Mouse (Mus musculus) forebrain, embryonic 13.5 days (tissue): ENCODE measurements around the gene Mob3b. TPM values are rescaled to one million over a fixed set of nuclear protein-coding genes. Genes with fewer than 3 reads are reported as not detected.

Experiments
- ATAC-seq: fragments of 200-750 bp; cut with Nextera tagmentation; 2 replicates; pipeline ENCODE4 v1.8.0; 2017
- H3K27ac ChIP-seq: fragments of 300-500 bp; sonication (generic); 2 replicates; pipeline ENCODE4 v1.5.1; 2015; ENCODE audit warnings: inconsistent platforms, mild to moderate bottlenecking, moderate library complexity
- H3K27me3 ChIP-seq: fragments of 300-500 bp; sonication (generic); 2 replicates; pipeline ENCODE4 v1.6.1; 2015; ENCODE audit warnings: mild to moderate bottlenecking, inconsistent platforms
- H3K36me3 ChIP-seq: fragments of 300-500 bp; sonication (generic); 2 replicates; pipeline ENCODE4 v1.6.1; 2015; ENCODE audit warnings: mild to moderate bottlenecking, inconsistent platforms; ENCODE audit not compliant: poor library complexity, severe bottlenecking
- H3K4me1 ChIP-seq: fragments of 300-500 bp; sonication (generic); 2 replicates; pipeline ENCODE4 v1.6.1; 2015; ENCODE audit warnings: inconsistent platforms
- H3K4me2 ChIP-seq: fragments of 300-500 bp; sonication (generic); 2 replicates; pipeline ENCODE4 v1.6.1; 2015; ENCODE audit warnings: inconsistent platforms, mild to moderate bottlenecking, moderate library complexity
- H3K4me3 ChIP-seq: fragments of 300-500 bp; sonication (generic); 2 replicates; pipeline ENCODE4 v1.5.1; 2015; ENCODE audit warnings: mild to moderate bottlenecking, inconsistent platforms
- H3K9ac ChIP-seq: fragments of 300-500 bp; sonication (generic); 2 replicates; pipeline ENCODE4 v1.6.1; 2015; ENCODE audit warnings: mild to moderate bottlenecking, inconsistent platforms
- H3K9me3 ChIP-seq: fragments of 300-500 bp; sonication (generic); replicated peaks from 2 replicates; pipeline ENCODE4 v1.6.1; 2016; ENCODE audit warnings: inconsistent platforms
- WGBS: fragments of 180-500 bp; shearing (Covaris S2); methylation state at CpG from one replicate; pipeline ENCODE4 v1.1.7; 2015; 5-methylcytosine and 5-hydroxymethylcytosine counted together
- polyA plus RNA-seq: library from polyadenylated mRNA; unstranded; fragments of >200 nt; fragmentation: Nextera tagmentation; extraction: Ambion mirVana; gene quantifications from 2 replicates; pipeline ENCODE4 v1.2.1, GENCODE M21; 2015

The Mob3b gene
- polyA plus RNA-seq, 1 experiment from 2014 or later, result 12.4 TPM

DNA sequence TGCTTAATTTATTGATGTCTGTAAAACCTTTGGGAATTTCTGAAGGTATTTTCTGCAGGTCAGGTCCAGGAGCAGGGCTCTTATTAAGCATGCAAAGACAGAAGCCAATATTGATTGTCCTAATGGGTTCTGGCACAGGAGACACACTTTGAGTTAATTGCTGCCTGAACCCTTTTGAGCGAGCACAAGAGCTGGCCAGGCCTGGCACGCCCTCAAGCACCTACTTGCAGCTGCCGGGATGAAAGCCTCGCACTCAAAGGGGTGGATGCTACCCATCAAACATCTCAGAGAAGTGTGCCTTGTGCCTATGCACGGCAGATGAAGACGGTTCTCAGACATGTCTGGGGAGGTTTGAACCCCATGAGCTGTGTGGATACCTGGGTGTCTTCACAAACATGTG, 151.2 kb downstream of the Mob3b start:
- no peak overlapping the region; the same call in 1 of the 2 replicates for H3K27ac ChIP-seq
- H3K4me3 ChIP-seq, result no peak overlapping the region
- 31% methylated on average over 6 of the region's 6 CpGs for WGBS

GRCm38 (mm10) chr4:35005068-35005769, 152.1 kb downstream of the Mob3b start:
- no peak overlapping the region for H3K4me3 ChIP-seq
- H3K4me1 ChIP-seq, result peaks cover 22% of the 10 kb centered on the region
- no peak overlapping the region for H3K4me2 ChIP-seq
- no peaks in the 10 kb centered on the region for H3K9me3 ChIP-seq
- WGBS, result 85% methylated on average over 5 of the region's 5 CpGs
- no peak overlapping the region for H3K27ac ChIP-seq
- no peak overlapping the region for H3K9ac ChIP-seq
- ATAC-seq, result no peak
- no peaks in the 10 kb centered on the region for H3K27me3 ChIP-seq
- H3K36me3 ChIP-seq, result no peaks in the 10 kb centered on the region

More for the DNA sequence above, 151.2 kb downstream of the Mob3b start:
- ATAC-seq, result peak; percentile 79
- Histone ChIP-seq H3K9ac (no peak overlapping the region), H3K9me3 (no peaks in the 10 kb centered on the region), H3K27me3 (no peaks in the 10 kb centered on the region), H3K36me3 (no peaks in the 10 kb centered on the region), H3K4me1 (peaks cover 22% of the 10 kb centered on the region), H3K4me2 (no peak overlapping the region)

- 89% methylated on average over 8 of the region's 8 CpGs for WGBS
- H3K36me3 ChIP-seq, result no peaks in the 10 kb centered on the region
- no peaks in the 10 kb centered on the region for H3K27me3 ChIP-seq
- no peak for ATAC-seq
- no peak overlapping the region for H3K9ac ChIP-seq
- no peak overlapping the region for H3K27ac ChIP-seq
- H3K4me2 ChIP-seq, result no peak overlapping the region
- H3K9me3 ChIP-seq, result no peaks in the 10 kb centered on the region
- H3K4me1 ChIP-seq, result peaks cover 22% of the 10 kb centered on the region
- H3K4me3 ChIP-seq, result no peak overlapping the region
Observed at GRCm38 (mm10) chr4:35004473-35004872, 152.8 kb downstream of the Mob3b start.

GRCm38 (mm10) chr4:35003550-35004326, 153.5 kb downstream of the Mob3b start:
- WGBS, result 88% methylated on average over 8 of the region's 8 CpGs
- Histone ChIP-seq H3K27me3 (no peaks in the 10 kb centered on the region), H3K36me3 (no peaks in the 10 kb centered on the region), H3K27ac (no peak overlapping the region), H3K9ac (no peak overlapping the region), H3K9me3 (no peaks in the 10 kb centered on the region), H3K4me3 (no peak overlapping the region), H3K4me2 (no peak overlapping the region), H3K4me1 (peaks cover 22% of the 10 kb centered on the region)
- no peak for ATAC-seq

DNA sequence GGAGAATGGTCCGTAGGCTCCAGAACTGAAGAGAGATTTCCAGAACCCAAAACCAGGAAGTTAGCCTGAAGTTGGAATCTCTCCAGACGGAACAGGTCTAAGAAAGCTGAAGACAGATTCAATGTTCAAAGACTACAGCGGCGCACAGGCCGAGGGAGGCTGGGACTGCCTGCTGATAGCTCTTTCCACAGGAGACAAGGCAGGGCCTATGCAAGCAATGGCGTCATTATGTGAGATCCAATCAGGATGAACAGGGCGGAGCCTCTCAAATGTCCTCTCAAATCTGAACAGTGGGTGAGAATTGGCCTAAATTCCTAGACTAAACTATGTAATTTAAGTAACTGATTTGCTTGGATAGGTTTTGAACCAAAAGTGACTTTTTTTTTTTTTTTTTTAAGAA, 160.7 kb downstream of the Mob3b start:
- Histone ChIP-seq H3K9ac (no peak overlapping the region), H3K4me3 (no peak overlapping the region), H3K27ac (no peak overlapping the region), H3K36me3 (no peaks in the 10 kb centered on the region), H3K4me1 (peaks cover 27% of the 10 kb centered on the region), H3K4me2 (no peak overlapping the region), H3K27me3 (no peaks in the 10 kb centered on the region), H3K9me3 (no peaks in the 10 kb centered on the region)
- WGBS, result 85% methylated on average over 7 of the region's 7 CpGs
- ATAC-seq, result no peak

DNA sequence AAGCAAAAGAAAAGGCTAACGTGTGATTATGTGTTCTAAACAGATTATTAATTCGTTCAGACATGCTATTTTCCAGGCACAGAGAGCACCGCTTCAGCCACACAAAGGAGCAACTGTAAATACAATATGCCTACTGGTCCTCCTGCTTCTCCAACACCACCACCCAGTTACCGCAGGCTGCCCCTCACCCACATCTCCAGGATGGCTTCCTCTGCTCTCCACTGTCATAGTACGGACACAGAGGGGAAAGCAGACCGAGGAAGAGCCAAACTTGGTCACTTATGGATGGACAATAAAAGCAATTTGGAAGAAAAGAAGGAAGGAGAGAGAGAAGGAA, 163.7 kb downstream of the Mob3b start:
- peak; percentile 62; the same call in 1 of the 2 replicates for ATAC-seq
- WGBS, result 12% methylated on average over 6 of the region's 6 CpGs
- Histone ChIP-seq H3K27ac (peak overlapping the region; percentile 78), H3K4me3 (no peak overlapping the region), H3K9ac (peak overlapping the region; percentile 45), H3K4me2 (peak overlapping the region; percentile 46), H3K9me3 (no peaks in the 10 kb centered on the region), H3K36me3 (no peaks in the 10 kb centered on the region), H3K27me3 (no peaks in the 10 kb centered on the region), H3K4me1 (peaks cover 34% of the 10 kb centered on the region)

- peak; percentile 82 for ATAC-seq
- H3K9ac ChIP-seq, result peak overlapping the region; percentile 45
- H3K9me3 ChIP-seq, result no peaks in the 10 kb centered on the region
- no peaks in the 10 kb centered on the region for H3K36me3 ChIP-seq
- peaks cover 34% of the 10 kb centered on the region for H3K4me1 ChIP-seq
- H3K27me3 ChIP-seq, result no peaks in the 10 kb centered on the region
- H3K4me3 ChIP-seq, result no peak overlapping the region
- H3K27ac ChIP-seq, result peak overlapping the region; percentile 78
- 30% methylated on average over 20 of the region's 22 CpGs for WGBS
- H3K4me2 ChIP-seq, result peak overlapping the region; percentile 46
Observed at GRCm38 (mm10) chr4:34992866-34993638, 164.2 kb downstream of the Mob3b start.

DNA sequence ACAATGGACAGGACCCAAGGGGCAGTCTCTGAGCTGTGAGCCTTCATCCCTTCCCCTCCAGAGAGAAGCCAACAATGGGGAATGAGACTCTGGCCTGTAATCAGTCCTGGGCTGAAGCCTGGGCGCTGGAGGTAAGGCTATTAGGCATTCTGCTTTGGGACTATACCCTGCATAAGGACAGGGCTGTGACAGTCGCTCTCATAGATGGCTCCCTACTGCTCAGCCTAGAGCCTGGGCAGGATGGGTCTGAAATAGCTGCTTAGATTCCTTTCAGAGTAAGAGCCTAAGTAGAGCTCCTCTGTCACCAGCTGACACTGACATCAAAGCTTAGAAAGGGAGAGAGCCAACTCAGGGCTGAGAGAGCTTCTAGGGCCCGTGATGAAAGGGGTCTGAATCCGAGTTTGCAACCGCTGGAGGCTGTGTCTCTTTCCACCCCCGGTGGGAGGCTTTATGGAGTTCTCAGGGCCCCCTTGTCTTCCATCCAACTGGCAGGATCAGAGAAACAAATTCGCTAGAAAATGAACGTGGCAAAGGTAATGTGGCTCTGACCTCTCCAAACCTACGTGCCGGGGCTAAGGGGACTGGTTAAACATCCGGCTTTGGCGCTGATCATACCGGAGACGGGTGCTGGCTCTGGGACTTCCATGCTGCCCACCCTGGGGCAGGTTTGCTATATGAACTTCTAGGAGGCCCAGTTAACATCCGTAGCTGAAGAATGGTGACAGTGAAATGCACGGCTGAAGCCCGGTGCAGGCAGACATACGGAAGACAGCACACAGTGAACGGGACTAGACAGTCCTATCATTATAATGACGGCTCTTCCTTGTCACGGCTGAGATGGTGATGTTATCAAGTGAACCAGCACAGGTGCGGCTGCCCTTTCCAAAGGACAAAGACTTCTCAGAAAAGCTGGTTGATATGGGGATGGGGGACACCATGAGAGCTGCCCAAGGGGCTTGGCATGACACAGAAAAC, 165.1 kb downstream of the Mob3b start:
- H3K36me3 ChIP-seq, result no peaks in the 10 kb centered on the region
- ATAC-seq, result peak; percentile 33
- H3K9ac ChIP-seq, result 0 out of 2 replicates have a peak overlapping the region, but pooled peaks have one; percentile 1
- H3K27me3 ChIP-seq, result no peaks in the 10 kb centered on the region
- 55% methylated on average over 22 of the region's 22 CpGs for WGBS
- H3K4me3 ChIP-seq, result no peak overlapping the region
- no peaks in the 10 kb centered on the region for H3K9me3 ChIP-seq
- H3K4me2 ChIP-seq, result no peak overlapping the region
- H3K4me1 ChIP-seq, result peaks cover 34% of the 10 kb centered on the region
- H3K27ac ChIP-seq, result peak overlapping the region; percentile 78

DNA sequence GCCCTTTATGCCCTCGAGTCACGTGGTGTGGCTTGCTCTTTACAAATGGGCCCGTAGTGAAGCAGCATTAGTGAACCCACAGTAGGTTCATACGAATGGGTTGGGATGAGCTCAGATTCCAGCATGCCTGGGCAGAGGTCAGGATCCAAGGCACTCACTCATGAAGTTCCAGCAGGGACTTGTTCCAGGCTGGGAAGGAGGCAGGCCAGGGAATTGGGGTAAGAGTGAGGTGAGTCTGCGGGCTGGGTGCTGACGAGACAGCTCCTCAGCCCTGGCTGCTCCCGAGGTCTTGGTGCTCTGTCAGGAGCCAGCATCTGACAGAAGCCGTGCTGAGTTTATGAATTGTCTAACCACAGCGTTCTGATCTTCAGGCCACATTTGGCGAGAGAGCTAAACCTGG, 166.2 kb downstream of the Mob3b start:
- Histone ChIP-seq H3K9me3 (no peaks in the 10 kb centered on the region), H3K9ac (no peak overlapping the region), H3K4me3 (no peak overlapping the region), H3K27ac (0 out of 2 replicates have a peak overlapping the region, but pooled peaks have one; percentile 78), H3K4me1 (peaks cover 34% of the 10 kb centered on the region), H3K27me3 (no peaks in the 10 kb centered on the region), H3K4me2 (no peak overlapping the region), H3K36me3 (no peaks in the 10 kb centered on the region)
- ATAC-seq, result no peak
- WGBS, result 65% methylated on average over 10 of the region's 10 CpGs

DNA sequence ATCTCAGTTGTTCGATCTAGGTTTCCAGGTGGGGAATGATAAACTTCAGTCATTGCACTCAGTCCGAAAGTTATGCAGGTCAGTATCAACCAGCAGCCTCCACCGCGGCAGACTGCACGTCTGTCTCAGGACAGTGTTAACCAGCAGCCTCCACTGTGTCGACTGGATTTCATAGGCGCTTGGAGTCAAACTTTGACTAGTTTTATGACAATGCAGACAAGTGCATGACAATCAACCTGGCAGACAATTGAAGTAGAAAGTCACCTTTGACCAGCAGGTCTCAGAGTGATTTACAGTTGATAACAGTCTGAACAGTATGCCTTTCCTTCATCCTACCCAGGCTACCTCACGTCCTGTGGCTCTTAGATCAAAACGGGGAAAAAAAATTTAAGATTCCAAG, 166.6 kb downstream of the Mob3b start:
- H3K27me3 ChIP-seq, result no peaks in the 10 kb centered on the region
- no peaks in the 10 kb centered on the region for H3K9me3 ChIP-seq
- ATAC-seq, result no peak
- peaks cover 34% of the 10 kb centered on the region for H3K4me1 ChIP-seq
- no peaks in the 10 kb centered on the region for H3K36me3 ChIP-seq
- 89% methylated on average over 9 of the region's 9 CpGs for WGBS
- no peak overlapping the region for H3K4me2 ChIP-seq
- no peak overlapping the region for H3K4me3 ChIP-seq
- H3K27ac ChIP-seq, result no peak overlapping the region
- H3K9ac ChIP-seq, result no peak overlapping the region

DNA sequence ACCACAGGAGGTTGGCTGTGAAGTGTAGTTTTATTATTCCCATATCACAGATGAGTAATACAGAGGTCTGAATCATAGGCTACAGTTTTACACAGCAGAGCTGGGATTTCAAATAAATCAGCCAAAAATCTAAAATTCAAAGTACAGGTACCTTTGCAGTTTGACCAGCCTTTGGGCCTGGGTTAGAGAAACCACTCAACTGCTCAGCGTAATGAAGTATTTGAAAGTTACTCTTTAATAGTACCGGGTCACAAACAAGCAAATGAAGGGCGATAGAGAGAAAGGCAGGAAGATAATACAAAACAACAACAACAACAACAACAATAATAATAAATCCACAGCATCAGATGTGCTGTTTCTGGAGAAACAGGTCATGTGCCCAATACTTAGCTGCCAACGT, 169.7 kb downstream of the Mob3b start:
- Histone ChIP-seq H3K9me3 (no peaks in the 10 kb centered on the region), H3K4me2 (no peak overlapping the region), H3K9ac (no peak overlapping the region), H3K27ac (no peak overlapping the region), H3K27me3 (no peaks in the 10 kb centered on the region), H3K4me1 (peaks cover 16% of the 10 kb centered on the region), H3K4me3 (no peak overlapping the region), H3K36me3 (no peaks in the 10 kb centered on the region)
- ATAC-seq, result no peak
- WGBS, result 94% methylated on average over 4 of the region's 4 CpGs
